Mouse (Mus musculus): ENCODE data around the gene Elovl7. TPM values are rescaled to one million over a fixed set of nuclear protein-coding genes. Genes with fewer than 3 reads are reported as not detected.

Elovl7 gene
- polyA plus RNA-seq, 1 experiment from 2014 or later = 2.4 TPM

- WGBS = 93% methylated on average over 2 of the region's 2 CpGs
- Histone ChIP-seq H3K4me3 (no peak overlapping the region), H3K27ac (no peak overlapping the region), H3K27me3 (0 out of 2 replicates have a peak, but pooled peaks cover 2% of the 10 kb centered on the region), H3K4me1 (no peaks in the 10 kb centered on the region), H3K9me3 (no peaks in the 10 kb centered on the region), H3K9ac (no peak overlapping the region), H3K4me2 (replicated peaks) (no peak overlapping the region), H3K36me3 (no peaks in the 10 kb centered on the region)
- ATAC-seq (ENCODE audit: insufficient number of reproducible peaks, insufficient read depth, low FRiP score, low TSS enrichment) = no peak
Measured at GRCm38 (mm10) chr13:108207447-108207846, 6.8 kb upstream of the Elovl7 start.

DNA sequence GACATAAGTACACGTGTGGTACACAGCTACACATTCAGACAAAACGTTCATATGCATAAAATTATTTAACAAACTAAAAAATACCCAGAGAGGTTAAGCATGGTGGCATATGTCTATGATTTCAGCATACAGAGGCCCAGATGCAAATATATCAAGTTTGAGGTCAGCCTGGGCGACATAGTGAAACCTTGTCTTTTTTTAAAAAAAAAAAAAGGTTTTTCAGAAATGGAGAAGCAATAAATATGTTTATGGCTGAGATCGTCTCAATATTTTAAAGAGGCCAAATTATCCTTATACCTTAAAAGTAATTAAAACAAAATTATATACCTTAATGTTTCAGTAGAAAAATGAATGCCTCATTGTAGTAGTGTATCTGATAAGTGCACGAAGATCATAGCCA lies 6.1 kb upstream of the Elovl7 start:
- H3K9ac ChIP-seq = no peak overlapping the region
- ATAC-seq (ENCODE audit: insufficient number of reproducible peaks, insufficient read depth, low FRiP score, low TSS enrichment) = no peak
- WGBS = 66% methylated on average over 5 of the region's 5 CpGs
- no peaks in the 10 kb centered on the region for H3K9me3 ChIP-seq
- H3K36me3 ChIP-seq = no peaks in the 10 kb centered on the region
- H3K27ac ChIP-seq = no peak overlapping the region
- peaks cover 4% of the 10 kb centered on the region; the same call in 1 of the 2 replicates for H3K27me3 ChIP-seq
- H3K4me1 ChIP-seq = no peaks in the 10 kb centered on the region
- H3K4me3 ChIP-seq = no peak overlapping the region
- no peak overlapping the region for H3K4me2 ChIP-seq (replicated peaks)

GRCm38 (mm10) chr13:108210960-108211359 lies 3.2 kb upstream of the Elovl7 start:
- no peaks in the 10 kb centered on the region for H3K9me3 ChIP-seq
- WGBS = 90% methylated on average over 8 of the region's 8 CpGs
- no peak overlapping the region for H3K27ac ChIP-seq
- no peak for ATAC-seq (ENCODE audit: insufficient number of reproducible peaks, insufficient read depth, low FRiP score, low TSS enrichment)
- no peaks in the 10 kb centered on the region for H3K36me3 ChIP-seq
- H3K9ac ChIP-seq = no peak overlapping the region
- H3K27me3 ChIP-seq = peaks cover 27% of the 10 kb centered on the region
- H3K4me3 ChIP-seq = no peak overlapping the region
- H3K4me2 ChIP-seq (replicated peaks) = no peak overlapping the region
- H3K4me1 ChIP-seq = peaks cover 7% of the 10 kb centered on the region

- peaks cover 7% of the 10 kb centered on the region for H3K4me1 ChIP-seq
- no peak for ATAC-seq (ENCODE audit: insufficient number of reproducible peaks, insufficient read depth, low FRiP score, low TSS enrichment)
- no peak overlapping the region for H3K4me2 ChIP-seq (replicated peaks)
- H3K27me3 ChIP-seq = peaks cover 37% of the 10 kb centered on the region
- 47% methylated on average over 5 of the region's 5 CpGs for WGBS
- no peak overlapping the region for H3K9ac ChIP-seq
- H3K9me3 ChIP-seq = no peaks in the 10 kb centered on the region
- no peaks in the 10 kb centered on the region for H3K36me3 ChIP-seq
- no peak overlapping the region for H3K4me3 ChIP-seq
- no peak overlapping the region for H3K27ac ChIP-seq
Measured at GRCm38 (mm10) chr13:108212397-108213018, 1.7 kb upstream of the Elovl7 start.

GRCm38 (mm10) chr13:108214485-108215107 lies 392 bp downstream of the Elovl7 start:
- H3K4me2 ChIP-seq (replicated peaks) = peak overlapping the region; percentile 100
- H3K9me3 ChIP-seq = no peaks in the 10 kb centered on the region
- H3K27ac ChIP-seq = no peak overlapping the region
- H3K36me3 ChIP-seq = no peaks in the 10 kb centered on the region
- peaks cover 53% of the 10 kb centered on the region for H3K27me3 ChIP-seq
- peak overlapping the region; percentile 52 for H3K9ac ChIP-seq
- peak; percentile 78 for ATAC-seq (ENCODE audit: insufficient number of reproducible peaks, insufficient read depth, low FRiP score, low TSS enrichment)
- H3K4me1 ChIP-seq = peaks cover 7% of the 10 kb centered on the region
- peak overlapping the region; percentile 77 for H3K4me3 ChIP-seq
- under 1% methylated on average over 34 of the region's 50 CpGs for WGBS

DNA sequence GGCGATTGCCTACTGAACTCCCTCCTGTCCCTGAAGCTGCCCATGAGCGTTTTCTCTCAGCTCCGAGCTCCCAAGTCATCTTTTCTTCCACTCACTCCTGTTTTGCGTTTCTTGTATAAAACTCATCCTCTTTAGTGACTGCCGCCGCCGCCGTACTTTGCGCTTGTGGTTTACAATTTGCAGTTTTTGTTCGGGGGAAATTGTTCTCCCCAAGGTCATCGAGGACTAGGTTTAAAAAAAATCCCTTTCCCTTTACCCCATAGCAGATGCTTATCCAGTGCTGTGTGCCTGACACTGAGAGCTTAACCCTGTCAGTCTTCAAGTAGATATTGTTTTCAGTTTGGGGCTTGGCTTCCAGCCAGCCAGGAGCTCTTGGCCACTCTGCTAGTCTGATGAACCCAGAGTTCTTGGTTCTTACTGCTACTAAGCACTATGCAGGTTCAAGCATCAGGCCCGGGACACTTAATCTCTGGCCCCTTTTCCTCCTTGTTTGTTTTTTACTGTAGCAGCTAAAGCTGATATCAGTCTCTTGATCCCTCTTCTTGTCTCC lies 1.1 kb downstream of the Elovl7 start:
- Histone ChIP-seq H3K9ac (peak overlapping the region; percentile 52), H3K27me3 (peaks cover 53% of the 10 kb centered on the region)

GRCm38 (mm10) chr13:108219773-108220172 lies 5.6 kb downstream of the Elovl7 start:
- H3K4me2 ChIP-seq (replicated peaks) = no peak overlapping the region
- peaks cover 3% of the 10 kb centered on the region for H3K4me1 ChIP-seq
- no peaks in the 10 kb centered on the region for H3K36me3 ChIP-seq
- WGBS = 67% methylated on average over 7 of the region's 7 CpGs
- no peak overlapping the region for H3K9ac ChIP-seq
- peaks cover 35% of the 10 kb centered on the region for H3K27me3 ChIP-seq
- ATAC-seq (ENCODE audit: insufficient number of reproducible peaks, insufficient read depth, low FRiP score, low TSS enrichment) = no peak
- H3K9me3 ChIP-seq = no peaks in the 10 kb centered on the region
- H3K27ac ChIP-seq = no peak overlapping the region
- no peak overlapping the region for H3K4me3 ChIP-seq

More for the DNA sequence above, 1.1 kb downstream of the Elovl7 start:
- no peak for ATAC-seq (ENCODE audit: insufficient number of reproducible peaks, insufficient read depth, low FRiP score, low TSS enrichment)
- Histone ChIP-seq H3K36me3 (no peaks in the 10 kb centered on the region), H3K27ac (no peak overlapping the region), H3K4me1 (peaks cover 7% of the 10 kb centered on the region), H3K4me2 (replicated peaks) (peak overlapping the region; percentile 100), H3K4me3 (peak overlapping the region; percentile 77), H3K9me3 (no peaks in the 10 kb centered on the region)
- WGBS = 4% methylated on average over 12 of the region's 12 CpGs

DNA sequence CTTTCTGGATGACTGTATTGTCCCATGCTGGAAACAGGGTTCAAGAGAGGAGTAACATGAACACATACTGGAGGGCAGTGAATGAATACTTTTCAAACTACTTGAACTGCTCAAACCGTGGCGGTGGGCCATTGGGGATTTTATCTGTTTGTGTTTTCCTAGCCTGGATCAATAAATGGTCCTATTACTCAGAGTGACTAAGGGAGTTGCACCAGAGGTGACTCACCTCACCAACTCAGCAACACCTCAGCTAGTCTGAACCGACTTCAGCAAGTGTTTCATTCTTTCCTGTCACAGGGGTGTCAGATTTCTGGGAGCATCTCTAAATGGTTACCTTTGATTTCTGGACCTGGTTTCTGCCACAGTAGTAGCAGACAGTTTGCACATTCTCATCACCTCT lies 15.0 kb downstream of the Elovl7 start:
- no peak overlapping the region for H3K9ac ChIP-seq
- 67% methylated on average over 3 of the region's 3 CpGs for WGBS
- H3K9me3 ChIP-seq = no peaks in the 10 kb centered on the region
- no peak overlapping the region for H3K4me2 ChIP-seq (replicated peaks)
- ATAC-seq (ENCODE audit: insufficient number of reproducible peaks, insufficient read depth, low FRiP score, low TSS enrichment) = no peak
- no peaks in the 10 kb centered on the region; the same call in 1 of the 2 replicates for H3K27me3 ChIP-seq
- H3K36me3 ChIP-seq = no peaks in the 10 kb centered on the region
- H3K27ac ChIP-seq = no peak overlapping the region
- H3K4me1 ChIP-seq = no peaks in the 10 kb centered on the region
- no peak overlapping the region for H3K4me3 ChIP-seq

DNA sequence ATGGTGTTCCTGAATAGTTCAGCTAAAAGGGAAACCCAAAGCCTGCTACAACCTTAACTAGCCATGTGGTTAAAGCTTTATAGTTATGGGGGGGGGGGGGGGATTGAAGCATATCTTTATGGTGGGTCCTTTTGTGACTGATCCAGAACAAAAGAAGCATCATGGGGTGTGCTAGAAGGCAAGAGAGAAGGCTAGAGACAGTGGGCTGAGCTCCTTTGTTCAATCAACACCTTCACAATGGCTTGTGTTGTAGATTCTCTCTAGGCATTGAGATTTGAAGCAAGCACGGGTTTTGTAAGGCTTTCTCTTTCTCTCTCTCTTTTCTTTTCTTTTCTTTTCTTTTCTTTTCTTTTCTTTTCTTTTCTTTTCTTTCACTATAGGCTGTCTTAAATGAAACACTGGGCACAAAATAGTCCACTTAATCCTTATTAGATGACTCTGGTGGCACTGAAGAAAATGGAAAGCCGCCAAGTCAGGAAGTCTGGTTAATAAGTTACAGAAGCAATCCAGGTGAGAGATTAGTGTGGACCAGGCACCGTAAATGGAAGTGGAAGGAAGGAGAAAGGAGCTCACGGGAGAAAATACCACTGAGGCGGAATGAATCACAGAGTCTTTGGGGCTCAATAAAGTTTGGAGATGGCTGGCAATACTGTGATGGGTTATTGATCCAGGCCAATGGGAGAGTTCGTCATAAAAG lies 15.6 kb downstream of the Elovl7 start:
- no peak overlapping the region for H3K9ac ChIP-seq
- ATAC-seq (ENCODE audit: insufficient number of reproducible peaks, insufficient read depth, low FRiP score, low TSS enrichment) = no peak
- H3K36me3 ChIP-seq = no peaks in the 10 kb centered on the region
- no peaks in the 10 kb centered on the region; the same call in 1 of the 2 replicates for H3K27me3 ChIP-seq
- WGBS = 77% methylated on average over 6 of the region's 6 CpGs
- no peak overlapping the region for H3K27ac ChIP-seq
- H3K4me2 ChIP-seq (replicated peaks) = no peak overlapping the region
- H3K4me3 ChIP-seq = no peak overlapping the region
- H3K4me1 ChIP-seq = no peaks in the 10 kb centered on the region
- H3K9me3 ChIP-seq = no peaks in the 10 kb centered on the region

GRCm38 (mm10) chr13:108240012-108240411 lies 25.8 kb downstream of the Elovl7 start:
- no peaks in the 10 kb centered on the region for H3K36me3 ChIP-seq
- no peak for ATAC-seq (ENCODE audit: insufficient number of reproducible peaks, insufficient read depth, low FRiP score, low TSS enrichment)
- H3K27ac ChIP-seq = no peak overlapping the region
- H3K4me2 ChIP-seq (replicated peaks) = no peak overlapping the region
- H3K9me3 ChIP-seq = no peaks in the 10 kb centered on the region
- H3K27me3 ChIP-seq = no peaks in the 10 kb centered on the region
- WGBS = 67% methylated on average over 4 of the region's 4 CpGs
- no peak overlapping the region for H3K9ac ChIP-seq
- H3K4me3 ChIP-seq = no peak overlapping the region
- no peaks in the 10 kb centered on the region for H3K4me1 ChIP-seq

DNA sequence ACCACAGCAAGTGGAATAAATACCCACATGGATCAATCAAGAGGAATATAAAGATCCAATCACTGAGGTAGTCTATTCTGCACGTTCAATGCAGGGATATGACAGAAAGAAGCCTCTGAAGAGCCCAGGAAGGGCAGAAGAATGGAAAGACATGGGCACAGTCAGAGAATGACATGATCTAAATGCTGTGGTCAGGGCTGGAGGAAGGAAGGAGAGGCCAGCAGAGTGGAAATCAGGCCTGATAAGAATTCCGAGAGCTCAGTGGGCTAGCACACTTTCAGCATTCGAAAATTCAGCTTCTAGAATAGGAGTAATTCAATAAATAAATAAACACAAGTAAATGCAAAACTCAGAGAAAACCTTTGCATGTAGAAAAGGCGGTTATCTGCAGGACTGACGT lies 27.5 kb downstream of the Elovl7 start:
- Histone ChIP-seq H3K27me3 (no peaks in the 10 kb centered on the region), H3K36me3 (no peaks in the 10 kb centered on the region), H3K9me3 (no peaks in the 10 kb centered on the region), H3K9ac (no peak overlapping the region), H3K4me1 (no peaks in the 10 kb centered on the region), H3K27ac (no peak overlapping the region), H3K4me2 (replicated peaks) (no peak overlapping the region), H3K4me3 (no peak overlapping the region)
- no peak for ATAC-seq (ENCODE audit: insufficient number of reproducible peaks, insufficient read depth, low FRiP score, low TSS enrichment)
- WGBS = 82% methylated on average over 5 of the region's 5 CpGs

All from embryonic facial prominence, embryonic 12.5 days (tissue).